Mouse (Mus musculus) forebrain, embryonic 10.5 days (tissue): ENCODE measurements around the gene Ttll12. TPM values are rescaled to one million over a fixed set of nuclear protein-coding genes. Genes with fewer than 3 reads are reported as not detected.

ENCODE experiments used
- DNase-seq: peaks from one replicate; pipeline ENCODE4 v3.0.0-alpha.2; 2017; ENCODE audit warnings: low spot score; ENCODE audit errors: extremely low spot score
- H3K27ac ChIP-seq: fragments of 300-500 bp; sonication (generic); 2 replicates; pipeline ENCODE4 v1.5.1; 2016; ENCODE audit warnings: mild to moderate bottlenecking
- H3K27me3 ChIP-seq: fragments of 300-500 bp; sonication (generic); 2 replicates; pipeline ENCODE4 v1.6.1; 2016; ENCODE audit warnings: mild to moderate bottlenecking; ENCODE audit not compliant: poor library complexity, severe bottlenecking
- H3K36me3 ChIP-seq: fragments of 300-500 bp; sonication (generic); replicated peaks from 2 replicates; pipeline ENCODE4 v1.6.1; 2016; ENCODE audit warnings: mild to moderate bottlenecking, moderate library complexity
- H3K4me1 ChIP-seq: fragments of 300-500 bp; sonication (generic); 2 replicates; pipeline ENCODE4 v1.6.1; 2016
- H3K4me3 ChIP-seq: fragments of 300-500 bp; sonication (generic); 2 replicates; pipeline ENCODE4 v1.5.1; 2016; ENCODE audit warnings: mild to moderate bottlenecking, moderate library complexity
- H3K9me3 ChIP-seq: fragments of 300-500 bp; sonication (generic); 2 replicates; pipeline ENCODE4 v1.6.1; 2016; ENCODE audit warnings: mild to moderate bottlenecking, moderate library complexity
- WGBS: fragments of 180-500 bp; shearing (Covaris S2); methylation state at CpG from one replicate; pipeline ENCODE4 v1.1.7; 2016; 5-methylcytosine and 5-hydroxymethylcytosine counted together
- polyA plus RNA-seq: library from polyadenylated mRNA; unstranded; fragments of >200 nt; fragmentation: Nextera tagmentation; extraction: Ambion mirVana; gene quantifications from 2 replicates; pipeline ENCODE4 v1.2.1, GENCODE M21; 2016

The Ttll12 gene
- polyA plus RNA-seq, 1 experiment from 2014 or later, result 64.6 TPM

GRCm38 (mm10) chr15:83527092-83527437, 67.9 kb downstream of the Ttll12 start:
- peak overlapping the region; percentile 70 for H3K27ac ChIP-seq
- H3K27me3 ChIP-seq, result peaks cover 73% of the 10 kb centered on the region
- no peaks in the 10 kb centered on the region for H3K9me3 ChIP-seq
- no peaks in the 10 kb centered on the region for H3K36me3 ChIP-seq
- no peak for DNase-seq
- peak overlapping the region; percentile 68 for H3K4me3 ChIP-seq
- WGBS, result under 1% methylated on average over 26 of the region's 26 CpGs
- peaks cover 42% of the 10 kb centered on the region for H3K4me1 ChIP-seq

- H3K4me3 ChIP-seq, result peak within 1 kb of the TSS; percentile 68
- H3K4me1 ChIP-seq, result peaks cover 44% of the 10 kb centered on the region
- WGBS, result under 1% methylated on average over 45 of the region's 45 CpGs
- H3K27ac ChIP-seq, result peak within 1 kb of the TSS; percentile 70
- DNase-seq, result peak; percentile 72
- peaks cover 73% of the 10 kb centered on the region for H3K27me3 ChIP-seq
- no peaks in the 10 kb centered on the region for H3K36me3 ChIP-seq
- no peaks in the 10 kb centered on the region for H3K9me3 ChIP-seq
Observed at GRCm38 (mm10) chr15:83526424-83527091, 68.4 kb downstream of the Ttll12 start, which contains the start of gene Bik. Bik (plus strand) TSS chr15:83526862.

Other genes starting within 250 kb of the Ttll12 start
- gene Arfgap3, start 244.9 kb downstream of the Ttll12 start, polyA plus RNA-seq, result 24.4 TPM in 2 replicates
- gene Pacsin2, start 130.6 kb downstream of the Ttll12 start, polyA plus RNA-seq, result 55.4 and 57.8 TPM in 2 replicates
- 33.3 and 33.7 TPM in 2 replicates for gene Ttll1, start 84.3 kb downstream of the Ttll12 start, polyA plus RNA-seq
- 2.1 and 2.3 TPM in 2 replicates for gene Bik, start 68.3 kb downstream of the Ttll12 start, polyA plus RNA-seq
- 37.9 and 40.2 TPM in 2 replicates for gene Tspo, start 31.6 kb downstream of the Ttll12 start, polyA plus RNA-seq
- gene Mcat, start 31.4 kb downstream of the Ttll12 start, polyA plus RNA-seq, result 47.2 and 48.3 TPM in 2 replicates
- 58.7 and 68.0 TPM in 2 replicates for gene Scube1, start 129.9 kb upstream of the Ttll12 start, polyA plus RNA-seq
- 33.4 and 35.9 TPM in 2 replicates for gene Mpped1, start 184.3 kb upstream of the Ttll12 start, polyA plus RNA-seq